Mouse (Mus musculus) spleen, adult 12 weeks (tissue): ENCODE results near the gene C1qtnf2.

Experiments used
- DNase-seq: peaks from one replicate; pipeline ENCODE4 v3.0.0; 2022; ENCODE audit warnings: low spot score

Gene C1qtnf2

GRCm38 (mm10) chr11:43483122-43483792 lies 9.2 kb downstream of the C1qtnf2 start:
- DNase-seq = no peak

GRCm38 (mm10) chr11:43484057-43484456 lies 10.0 kb downstream of the C1qtnf2 start:
- no peak for DNase-seq

GRCm38 (mm10) chr11:43484652-43485051 lies 10.6 kb downstream of the C1qtnf2 start:
- no peak for DNase-seq

GRCm38 (mm10) chr11:43485855-43486254 lies 11.8 kb downstream of the C1qtnf2 start:
- DNase-seq = no peak

- DNase-seq = peak; percentile 35
Measured at GRCm38 (mm10) chr11:43492663-43493062, 18.6 kb downstream of the C1qtnf2 start.

- peak; percentile 23 for DNase-seq
Measured at GRCm38 (mm10) chr11:43493815-43494409, 19.8 kb downstream of the C1qtnf2 start.

GRCm38 (mm10) chr11:43495037-43495436 lies 21.0 kb downstream of the C1qtnf2 start:
- no peak for DNase-seq

GRCm38 (mm10) chr11:43495532-43495931 lies 21.5 kb downstream of the C1qtnf2 start:
- no peak for DNase-seq

- no peak for DNase-seq
Measured at GRCm38 (mm10) chr11:43501256-43501655, 27.2 kb downstream of the C1qtnf2 start.

GRCm38 (mm10) chr11:43505188-43505587 lies 31.1 kb downstream of the C1qtnf2 start:
- no peak for DNase-seq

- DNase-seq = no peak
Measured at GRCm38 (mm10) chr11:43507976-43508375, 33.9 kb downstream of the C1qtnf2 start.

GRCm38 (mm10) chr11:43509878-43510277 lies 35.8 kb downstream of the C1qtnf2 start:
- no peak for DNase-seq

- no peak for DNase-seq
Measured at GRCm38 (mm10) chr11:43512661-43513190, 38.6 kb downstream of the C1qtnf2 start.

GRCm38 (mm10) chr11:43516344-43517021 lies 42.4 kb downstream of the C1qtnf2 start:
- DNase-seq = no peak

- no peak for DNase-seq
Measured at GRCm38 (mm10) chr11:43517641-43518040, 43.6 kb downstream of the C1qtnf2 start.

GRCm38 (mm10) chr11:43518086-43518485 lies 44.0 kb downstream of the C1qtnf2 start:
- no peak for DNase-seq

- DNase-seq = no peak
Measured at GRCm38 (mm10) chr11:43518821-43519220, 44.7 kb downstream of the C1qtnf2 start.

- no peak for DNase-seq
Measured at GRCm38 (mm10) chr11:43520521-43520920, 46.4 kb downstream of the C1qtnf2 start.

- no peak for DNase-seq
Measured at GRCm38 (mm10) chr11:43528078-43528682, 54.1 kb downstream of the C1qtnf2 start.

- no peak for DNase-seq
Measured at GRCm38 (mm10) chr11:43528683-43529499, 54.8 kb downstream of the C1qtnf2 start, which contains the start of gene Ccnjl. Gene Ccnjl, plus strand, starts transcription at chr11:43528784.

GRCm38 (mm10) chr11:43530043-43530442 lies 56.0 kb downstream of the C1qtnf2 start:
- no peak for DNase-seq

- DNase-seq = no peak
Measured at GRCm38 (mm10) chr11:43531619-43532018, 57.5 kb downstream of the C1qtnf2 start.
